Mouse (Mus musculus): ENCODE measurements around the gene Acvr1b. TPM values are rescaled to one million over a fixed set of nuclear protein-coding genes. Genes with fewer than 3 reads are reported as not detected.

Gene Acvr1b
- polyA plus RNA-seq, 2 experiments from 2014 or later = 4.0 to 5.4 TPM

DNA sequence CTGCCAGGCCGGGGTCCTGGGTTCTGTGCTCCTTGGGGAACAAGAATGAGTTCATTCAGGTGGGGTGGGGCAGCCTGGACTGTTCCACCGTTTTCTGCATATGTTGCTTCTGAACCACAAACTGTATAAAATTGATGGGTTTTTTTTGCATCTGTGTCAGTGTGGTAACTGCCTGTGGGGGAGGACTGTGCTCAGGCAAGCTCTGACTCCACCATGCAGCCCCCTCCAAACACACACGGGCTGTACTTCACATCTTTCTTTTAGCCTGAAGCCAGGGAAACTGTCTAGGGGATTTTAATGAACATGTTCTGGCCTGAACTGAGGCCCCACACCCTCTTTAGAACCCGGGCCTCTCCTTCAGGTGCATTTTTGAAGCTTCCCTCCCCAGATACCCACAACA lies 58.7 kb downstream of the Acvr1b start:
- no peak for ATAC-seq

DNA sequence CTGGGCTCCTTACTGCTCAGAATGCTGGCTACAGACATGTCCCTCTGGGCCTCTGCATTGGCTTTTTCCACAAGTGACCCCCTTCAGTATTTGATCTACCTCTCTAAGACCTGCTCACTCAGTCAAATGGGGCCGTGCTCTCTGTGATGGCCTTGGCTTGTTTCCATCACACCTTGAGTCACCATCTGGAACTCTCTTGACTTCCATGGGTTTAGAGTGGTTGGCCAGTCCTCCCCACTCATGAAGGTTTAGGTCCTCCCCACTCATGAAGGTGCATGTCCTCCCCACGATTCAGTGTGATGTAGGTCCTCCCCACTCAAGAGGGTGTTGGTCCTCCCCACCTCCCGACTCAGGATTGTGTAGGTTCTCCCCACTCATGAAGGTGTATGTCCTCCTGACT lies 59.3 kb downstream of the Acvr1b start:
- ATAC-seq = no peak

- no peak for ATAC-seq
These were observed 59.9 kb downstream of the Acvr1b start for GRCm38 (mm10) chr15:101233641-101234275.

GRCm38 (mm10) chr15:101234611-101235341 lies 60.9 kb downstream of the Acvr1b start:
- no peak for ATAC-seq

GRCm38 (mm10) chr15:101235342-101235698 lies 61.5 kb downstream of the Acvr1b start:
- ATAC-seq = no peak

DNA sequence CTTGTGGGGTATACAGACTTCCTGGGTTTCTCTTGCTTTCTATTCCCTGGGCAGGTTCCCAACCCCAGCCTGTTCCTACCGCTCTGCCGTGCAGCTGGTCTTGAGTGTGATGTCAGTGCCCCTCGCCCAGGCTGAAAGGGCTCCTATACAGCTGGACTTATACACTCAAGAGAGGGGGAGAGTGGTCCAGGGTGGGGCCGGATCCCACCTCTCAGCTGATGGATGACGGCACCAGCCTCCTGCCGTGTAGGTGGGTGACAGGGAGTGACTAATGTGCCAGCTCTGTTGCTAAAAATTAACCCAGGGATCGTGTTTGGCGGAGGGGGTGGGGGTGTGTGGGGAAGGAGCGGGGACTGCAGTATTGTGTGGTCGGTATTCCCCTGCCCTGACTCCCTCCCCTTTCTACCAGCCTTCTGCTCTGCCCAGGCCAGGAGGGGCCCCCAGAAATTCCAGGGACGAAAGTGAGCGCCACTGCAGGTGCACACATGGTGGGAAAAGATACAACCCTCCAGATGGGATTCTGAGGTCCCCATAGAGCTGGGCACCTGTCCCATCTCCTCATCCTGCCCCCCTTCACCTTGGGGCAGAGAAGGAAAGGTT lies 62.0 kb downstream of the Acvr1b start:
- no peak for ATAC-seq

DNA sequence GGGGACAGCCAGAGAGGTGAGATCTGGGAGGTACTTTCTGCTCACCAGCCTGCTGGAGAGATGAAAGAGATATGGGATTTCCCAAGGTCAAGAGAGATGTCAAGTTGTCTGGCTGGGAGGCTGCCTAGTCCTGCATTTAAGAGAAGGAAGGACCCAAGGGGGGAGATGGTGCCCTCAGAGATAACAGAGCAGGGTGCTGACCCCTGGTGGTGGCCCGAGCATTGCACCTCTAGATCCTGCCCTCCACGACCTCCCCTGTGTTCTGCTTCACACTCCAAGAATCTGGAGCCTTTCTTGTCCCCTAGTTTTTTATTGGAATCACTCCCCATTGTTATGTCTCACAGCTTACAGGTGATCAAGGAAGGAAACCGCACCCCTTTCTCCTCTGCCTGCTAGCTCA lies 63.0 kb downstream of the Acvr1b start:
- ATAC-seq = peak; percentile 62

GRCm38 (mm10) chr15:101238885-101239511 lies 65.1 kb downstream of the Acvr1b start:
- ATAC-seq = peak; percentile 42

DNA sequence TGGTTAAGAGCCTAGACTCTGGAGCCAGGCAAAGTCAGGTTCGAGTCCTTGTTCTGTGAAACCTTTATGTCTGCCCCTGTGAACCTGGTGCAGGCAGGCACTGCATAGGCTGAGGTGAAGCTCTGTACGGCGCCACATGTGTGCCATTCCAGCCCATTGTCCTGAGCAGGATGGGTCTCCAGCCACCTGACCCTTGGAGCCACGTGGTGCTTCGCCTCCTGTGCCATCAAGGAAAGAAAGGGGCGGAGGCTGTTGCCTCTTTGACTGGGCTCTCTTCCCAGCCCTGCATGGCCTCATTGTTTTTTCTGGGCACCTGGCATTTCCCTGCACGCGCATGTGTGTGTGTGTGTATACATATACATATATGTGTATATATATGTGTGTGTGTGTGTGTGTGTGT lies 66.0 kb downstream of the Acvr1b start:
- no peak for ATAC-seq

DNA sequence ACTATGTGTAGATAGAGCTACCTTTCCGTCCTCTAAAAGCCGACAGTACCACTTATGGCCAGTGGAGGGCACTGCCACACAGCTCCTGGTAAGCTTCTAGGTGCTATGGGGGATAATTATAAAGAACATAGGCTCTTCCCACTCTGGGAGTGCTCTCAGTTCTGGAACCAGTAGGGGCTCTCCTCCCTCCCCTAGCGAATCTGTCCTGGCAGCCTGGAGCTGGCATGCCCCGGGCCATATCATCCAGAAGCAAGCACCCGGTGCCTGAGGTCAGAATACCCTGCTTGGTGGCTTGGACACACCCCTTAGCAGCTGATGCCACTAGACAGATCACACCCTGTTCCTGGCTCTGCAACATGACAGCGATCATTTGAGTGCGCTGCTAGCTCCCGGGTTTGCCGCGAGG lies 66.9 kb downstream of the Acvr1b start:
- peak; percentile 84 for ATAC-seq

DNA sequence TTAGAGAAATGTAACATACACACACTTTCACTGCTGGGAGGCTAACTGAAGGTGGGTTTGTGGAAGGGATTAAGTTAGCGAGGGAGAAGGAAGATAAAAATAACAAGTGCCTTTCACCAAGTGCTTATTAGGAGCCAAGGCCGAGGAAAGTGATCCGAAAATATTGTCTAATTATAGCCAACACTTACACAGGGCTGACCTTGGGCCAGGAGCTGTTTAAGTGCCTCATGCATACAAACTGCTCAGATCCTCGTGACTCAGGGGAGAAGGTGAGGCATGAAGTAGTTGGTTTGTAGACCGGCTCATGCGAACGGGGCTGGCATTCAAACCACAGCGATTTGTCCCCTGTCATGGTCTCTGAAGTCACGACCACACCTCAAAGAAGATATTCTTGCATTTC lies 67.4 kb downstream of the Acvr1b start:
- no peak for ATAC-seq

- ATAC-seq = no peak
These were observed 68.0 kb downstream of the Acvr1b start for GRCm38 (mm10) chr15:101241853-101242252.

GRCm38 (mm10) chr15:101242645-101243044 lies 68.8 kb downstream of the Acvr1b start:
- ATAC-seq = no peak

GRCm38 (mm10) chr15:101244012-101244411 lies 70.1 kb downstream of the Acvr1b start:
- no peak for ATAC-seq

DNA sequence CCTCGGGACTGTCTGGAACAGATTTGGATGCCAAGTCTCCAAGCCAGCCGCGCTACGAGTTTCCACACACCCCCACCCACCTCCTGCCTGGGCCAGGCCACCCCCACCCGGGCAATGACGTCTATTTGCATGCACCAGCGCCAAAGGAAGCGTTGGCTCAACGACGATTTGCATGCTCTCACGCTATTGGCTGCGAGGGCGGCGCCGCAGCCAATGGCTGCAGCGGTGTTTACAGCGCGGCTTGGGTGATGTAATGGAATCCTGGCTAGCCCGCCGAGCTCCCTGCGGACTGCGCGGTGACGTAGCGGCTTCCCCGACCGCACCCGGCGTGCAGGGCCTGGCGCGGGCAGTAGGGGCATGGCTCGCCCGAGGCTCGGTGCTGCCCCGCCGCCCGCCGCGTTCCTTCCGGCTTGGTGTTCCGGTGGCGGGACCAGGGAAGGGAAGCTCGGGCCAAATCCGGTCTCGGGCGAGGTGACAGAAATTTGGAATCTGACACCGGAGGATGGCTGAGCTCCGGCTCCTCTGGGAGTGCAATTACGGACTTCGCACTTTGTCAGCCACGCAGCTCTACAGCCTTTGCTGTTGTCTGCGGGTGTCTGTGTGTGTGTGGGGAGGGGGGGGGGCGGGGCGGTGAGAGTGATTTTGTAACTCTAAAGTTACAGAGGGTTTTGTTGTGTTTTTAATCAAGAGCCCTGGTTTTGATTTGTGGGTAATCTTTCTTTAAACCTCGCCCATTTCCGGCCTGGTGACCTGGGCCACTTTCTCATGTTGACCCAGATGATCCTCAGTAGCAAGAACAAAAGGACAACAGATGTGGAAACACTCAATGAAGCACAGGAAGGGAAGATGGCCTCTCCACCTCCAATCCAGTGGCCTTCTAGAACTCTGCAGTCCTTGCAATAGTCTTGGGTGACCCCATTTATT lies 72.6 kb downstream of the Acvr1b start:
- ATAC-seq = peak; percentile 91

DNA sequence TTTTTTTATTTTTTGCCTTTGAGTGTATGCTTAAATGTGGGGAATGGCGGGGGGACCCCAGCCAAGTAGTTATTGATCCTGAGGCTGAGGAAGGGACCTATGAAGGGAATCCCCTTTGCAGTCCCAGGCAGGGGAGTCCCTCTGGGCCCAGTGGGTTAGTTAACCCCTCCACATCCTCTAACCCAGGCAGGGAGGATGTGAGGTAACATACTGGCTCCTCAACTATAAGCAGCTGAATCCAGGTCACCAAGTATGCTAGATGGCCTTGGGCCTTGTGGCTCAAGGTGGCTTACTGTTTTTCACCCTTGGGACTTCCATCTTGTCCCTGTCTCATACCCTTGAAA lies 73.3 kb downstream of the Acvr1b start:
- ATAC-seq = peak; percentile 36

GRCm38 (mm10) chr15:101248029-101248710 lies 74.3 kb downstream of the Acvr1b start:
- ATAC-seq = no peak

GRCm38 (mm10) chr15:101250220-101250800 lies 76.4 kb downstream of the Acvr1b start:
- ATAC-seq = no peak

DNA sequence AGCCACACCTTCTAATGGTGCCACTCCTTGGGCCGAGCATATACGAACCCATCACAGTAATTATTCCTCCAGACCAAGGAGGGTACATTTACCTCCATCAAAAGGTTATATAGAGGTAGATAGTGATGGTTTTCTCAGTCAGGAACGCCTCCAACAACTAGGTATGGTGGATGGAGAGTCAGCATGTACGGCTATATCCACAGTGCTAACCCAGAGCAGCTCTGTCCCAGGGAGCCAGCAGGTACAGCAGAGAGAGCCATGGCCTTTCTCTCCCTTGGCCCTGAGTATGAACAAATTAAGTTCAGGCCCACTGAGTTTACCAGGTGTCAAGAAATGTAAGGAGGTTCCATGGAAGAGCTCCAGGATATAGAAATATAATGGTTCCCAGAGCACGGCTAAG lies 78.1 kb downstream of the Acvr1b start:
- no peak for ATAC-seq

GRCm38 (mm10) chr15:101252614-101253013 lies 78.7 kb downstream of the Acvr1b start:
- ATAC-seq = no peak

DNA sequence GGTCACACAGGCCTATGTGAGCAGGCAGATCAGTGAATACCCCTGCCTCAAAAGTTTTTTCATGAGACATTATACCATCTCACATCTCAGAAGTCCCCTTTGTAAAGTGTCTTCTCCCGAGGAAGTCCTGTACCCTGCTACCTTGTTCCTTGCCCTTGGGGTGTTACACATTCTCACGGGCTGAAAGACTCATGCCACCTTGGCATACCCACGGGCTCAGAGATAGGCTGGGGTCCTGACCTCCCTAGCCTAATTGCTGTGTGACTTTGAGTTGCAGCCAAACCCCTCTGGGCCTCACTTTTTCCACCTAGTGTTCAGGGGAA lies 79.7 kb downstream of the Acvr1b start:
- no peak for ATAC-seq

Data from CD4-positive, CD25-positive, alpha-beta regulatory T cell, adult 4 months (primary cell).